Mouse (Mus musculus) embryo, embryonic 11.5 days (tissue): Measurements from ENCODE around the gene Sox9.

Experiments
- DNase-seq: peaks from one replicate; pipeline ENCODE4 v3.0.0-alpha.2; 2012; ENCODE audit warnings: low read depth, low spot score

The Sox9 gene

GRCm38 (mm10) chr11:112781994-112782356, at the start of gene Sox9:
Gene Sox9, plus strand, starts transcription at chr11:112782224.
- peak; percentile 85 for DNase-seq

GRCm38 (mm10) chr11:112732401-112732800, 49.6 kb upstream of the Sox9 start:
- no peak for DNase-seq

DNA sequence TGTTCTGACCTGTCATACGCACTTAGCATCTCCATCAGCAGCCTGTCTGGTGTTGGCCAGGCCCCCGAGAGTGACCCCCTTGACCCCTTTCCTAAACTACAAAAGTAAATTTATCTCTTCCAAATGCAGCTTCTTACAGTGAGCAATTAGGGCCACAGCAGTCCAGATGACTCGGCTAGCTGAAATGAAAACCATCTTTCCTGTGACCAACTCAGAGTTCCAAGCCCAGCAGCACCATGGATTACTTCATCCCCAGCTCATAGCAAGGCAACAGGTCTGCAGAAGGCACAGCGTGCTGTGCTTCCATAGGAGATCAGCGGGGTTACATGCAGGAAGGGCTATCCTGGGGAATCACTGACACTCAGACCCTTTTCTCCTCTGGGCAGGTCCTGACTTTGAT, 45.0 kb upstream of the Sox9 start:
- no peak for DNase-seq

GRCm38 (mm10) chr11:112739681-112740080, 42.3 kb upstream of the Sox9 start:
- no peak for DNase-seq

GRCm38 (mm10) chr11:112756516-112756915, 25.5 kb upstream of the Sox9 start:
- no peak for DNase-seq

DNA sequence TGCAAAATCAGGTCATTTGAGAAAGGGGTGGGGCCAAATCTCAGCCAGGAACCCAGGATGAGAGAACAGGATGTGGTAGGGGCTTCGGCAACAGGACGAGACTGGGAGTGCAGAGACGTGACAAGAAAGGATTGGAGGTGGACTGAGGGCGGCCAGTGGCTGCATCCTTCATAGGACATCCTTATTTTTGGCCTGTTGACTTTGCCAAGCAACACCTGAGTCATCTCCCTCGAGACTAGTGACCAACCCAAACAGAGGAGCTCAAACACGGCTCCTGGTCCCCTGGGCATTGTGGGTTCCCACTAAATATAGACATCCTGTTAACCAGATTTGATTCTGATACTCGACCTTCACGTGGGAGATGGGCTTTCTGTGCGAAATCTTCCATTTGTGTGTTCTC, 24.0 kb upstream of the Sox9 start:
- DNase-seq: no peak

- no peak for DNase-seq
Observed at GRCm38 (mm10) chr11:112766956-112767355, 15.1 kb upstream of the Sox9 start.

DNA sequence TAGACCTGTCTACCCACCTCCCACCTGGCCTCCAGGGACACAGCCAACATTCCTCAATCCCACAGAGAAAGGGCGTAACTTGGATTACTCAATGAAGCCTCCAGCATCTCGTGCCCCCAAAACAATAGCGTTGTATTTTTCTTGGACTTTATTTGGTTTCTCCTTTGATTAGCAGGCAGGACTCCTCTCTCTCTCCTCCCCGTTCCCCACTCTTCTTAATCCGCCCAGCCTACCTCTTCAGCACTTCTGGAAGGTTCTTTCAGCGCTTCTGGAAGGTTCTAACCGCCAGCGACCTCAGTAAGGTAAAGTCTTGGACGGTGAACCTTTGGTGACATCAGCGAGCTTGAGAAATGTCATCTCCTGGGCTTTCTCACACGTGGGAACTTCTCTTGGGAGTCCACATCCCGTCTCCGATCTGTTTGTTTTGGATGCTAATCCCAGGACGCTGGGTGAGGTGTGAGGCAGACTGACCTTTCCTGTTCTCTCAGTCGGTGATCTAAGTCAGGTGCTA, 14.4 kb upstream of the Sox9 start:
- no peak for DNase-seq

DNA sequence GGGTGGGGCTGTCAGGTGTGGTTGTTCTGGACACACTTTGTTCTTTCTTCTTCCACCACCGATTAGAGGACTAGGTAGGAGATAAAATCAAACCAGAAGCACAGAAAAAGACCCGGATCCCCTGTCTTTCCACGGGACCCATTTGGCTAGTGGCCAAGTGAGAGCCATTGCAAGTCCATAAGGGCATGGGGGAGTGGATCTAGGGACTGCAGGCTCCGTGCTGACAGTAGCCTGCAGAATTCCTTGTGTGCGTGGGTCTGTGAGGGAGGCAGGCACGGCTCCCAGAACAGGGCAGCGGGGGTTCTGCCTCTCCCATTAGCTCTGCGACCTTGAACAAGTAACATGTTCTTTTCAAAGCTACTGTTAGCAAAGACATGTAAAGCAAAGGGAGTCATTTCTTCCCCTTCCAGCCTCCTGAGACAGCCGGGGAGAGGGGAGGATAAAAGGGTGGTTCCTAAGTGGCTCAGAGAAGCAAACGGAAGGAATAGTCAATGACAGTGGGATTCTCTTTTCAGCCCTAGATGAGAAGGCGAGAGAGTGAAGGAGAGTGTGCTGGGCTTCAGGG, 9.2 kb upstream of the Sox9 start:
- no peak for DNase-seq

GRCm38 (mm10) chr11:112779762-112780161, 2.3 kb upstream of the Sox9 start:
- DNase-seq: no peak

- DNase-seq: no peak
Observed at GRCm38 (mm10) chr11:112780394-112780920, 1.6 kb upstream of the Sox9 start.

DNA sequence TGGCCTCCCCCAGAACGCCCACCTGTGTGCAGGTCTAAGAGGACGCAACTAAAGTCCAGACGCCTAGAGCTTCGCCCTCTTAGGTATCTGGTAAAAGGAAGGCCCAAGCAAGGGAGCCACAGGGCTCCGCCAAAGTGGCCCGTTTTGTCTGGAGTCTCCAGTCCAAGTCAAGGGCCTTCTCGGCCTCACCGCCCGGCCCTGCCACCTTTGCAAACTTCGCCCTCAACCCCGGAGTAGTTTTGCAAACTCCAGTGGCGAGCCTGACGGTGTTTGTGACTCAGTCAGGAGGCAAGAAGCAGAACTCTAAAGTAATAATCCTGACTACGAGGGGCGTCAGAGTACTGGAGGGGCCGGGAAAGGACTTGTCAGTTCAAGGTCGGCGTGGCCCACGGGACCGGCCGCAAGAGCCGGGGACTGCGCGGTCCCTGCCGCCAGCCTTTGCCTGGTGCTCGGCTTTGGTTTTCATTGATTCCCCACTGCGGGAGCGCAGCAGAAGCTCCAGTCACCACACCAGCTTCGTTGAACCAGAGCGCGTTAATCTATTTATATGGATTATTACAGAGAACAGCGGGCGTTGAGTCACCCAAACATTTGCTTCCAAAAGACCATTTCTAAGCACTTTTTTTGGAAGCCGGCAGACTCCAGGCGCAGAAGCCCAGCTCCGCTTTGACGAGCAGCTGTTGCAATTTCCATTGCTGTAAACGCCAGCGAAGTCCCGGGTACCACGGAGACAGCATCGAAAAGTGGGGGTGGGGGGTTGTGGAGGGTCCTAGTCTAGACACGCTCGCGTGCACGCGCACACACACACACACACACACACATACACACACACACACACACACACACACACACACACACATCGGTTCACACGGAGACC, 751 bp upstream of the Sox9 start:
- DNase-seq: no peak

DNA sequence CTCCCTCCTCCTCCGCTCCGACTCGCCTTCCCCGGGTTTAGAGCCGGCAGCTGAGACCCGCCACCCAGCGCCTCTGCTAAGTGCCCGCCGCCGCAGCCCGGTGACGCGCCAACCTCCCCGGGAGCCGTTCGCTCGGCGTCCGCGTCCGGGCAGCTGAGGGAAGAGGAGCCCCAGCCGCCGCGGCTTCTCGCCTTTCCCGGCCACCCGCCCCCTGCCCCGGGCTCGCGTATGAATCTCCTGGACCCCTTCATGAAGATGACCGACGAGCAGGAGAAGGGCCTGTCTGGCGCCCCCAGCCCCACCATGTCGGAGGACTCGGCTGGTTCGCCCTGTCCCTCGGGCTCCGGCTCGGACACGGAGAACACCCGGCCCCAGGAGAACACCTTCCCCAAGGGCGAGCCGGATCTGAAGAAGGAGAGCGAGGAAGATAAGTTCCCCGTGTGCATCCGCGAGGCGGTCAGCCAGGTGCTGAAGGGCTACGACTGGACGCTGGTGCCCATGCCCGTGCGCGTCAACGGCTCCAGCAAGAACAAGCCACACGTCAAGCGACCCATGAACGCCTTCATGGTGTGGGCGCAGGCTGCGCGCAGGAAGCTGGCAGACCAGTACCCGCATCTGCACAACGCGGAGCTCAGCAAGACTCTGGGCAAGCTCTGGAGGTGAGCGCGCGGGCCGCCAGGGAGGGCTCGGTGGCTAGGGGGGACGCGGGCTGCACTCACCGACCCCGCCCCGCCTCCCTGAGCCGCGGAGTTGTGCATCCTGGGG, 515 bp downstream of the Sox9 start:
- DNase-seq: no peak

DNA sequence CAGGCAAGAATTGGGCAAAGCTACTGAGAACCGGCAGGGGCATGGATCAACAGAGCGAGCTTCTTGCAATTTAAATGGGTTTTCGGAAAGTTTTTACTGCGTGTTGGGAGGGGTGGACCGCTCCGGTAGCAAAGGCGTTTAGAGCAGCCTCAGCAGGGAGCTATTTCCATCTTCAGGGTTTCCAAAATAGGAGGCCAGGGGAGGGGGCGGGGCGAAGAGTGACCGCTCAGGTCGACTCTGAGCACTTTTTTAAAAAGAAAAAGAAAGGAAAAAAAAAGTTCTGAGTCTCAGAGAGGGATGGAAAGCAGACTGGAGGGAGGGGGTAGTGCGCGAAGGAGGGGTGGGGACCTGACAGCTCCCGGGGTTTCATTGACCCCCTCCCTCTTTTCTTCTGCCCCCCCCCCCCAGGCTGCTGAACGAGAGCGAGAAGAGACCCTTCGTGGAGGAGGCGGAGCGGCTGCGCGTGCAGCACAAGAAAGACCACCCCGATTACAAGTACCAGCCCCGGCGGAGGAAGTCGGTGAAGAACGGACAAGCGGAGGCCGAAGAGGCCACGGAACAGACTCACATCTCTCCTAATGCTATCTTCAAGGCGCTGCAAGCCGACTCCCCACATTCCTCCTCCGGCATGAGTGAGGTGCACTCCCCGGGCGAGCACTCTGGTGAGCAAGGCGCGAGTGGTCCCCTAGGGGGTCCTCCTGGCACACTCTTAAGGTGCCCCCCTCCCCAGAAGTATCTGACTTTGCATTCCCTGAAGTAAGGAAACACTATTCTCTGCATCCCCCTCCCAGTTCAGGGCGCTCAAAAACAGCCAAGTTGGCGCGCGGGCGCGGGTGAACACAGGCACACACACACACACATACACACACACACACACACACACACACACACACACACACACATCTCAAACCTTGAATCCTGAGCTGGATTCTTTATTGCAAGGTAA, 1.6 kb downstream of the Sox9 start:
- no peak for DNase-seq

DNA sequence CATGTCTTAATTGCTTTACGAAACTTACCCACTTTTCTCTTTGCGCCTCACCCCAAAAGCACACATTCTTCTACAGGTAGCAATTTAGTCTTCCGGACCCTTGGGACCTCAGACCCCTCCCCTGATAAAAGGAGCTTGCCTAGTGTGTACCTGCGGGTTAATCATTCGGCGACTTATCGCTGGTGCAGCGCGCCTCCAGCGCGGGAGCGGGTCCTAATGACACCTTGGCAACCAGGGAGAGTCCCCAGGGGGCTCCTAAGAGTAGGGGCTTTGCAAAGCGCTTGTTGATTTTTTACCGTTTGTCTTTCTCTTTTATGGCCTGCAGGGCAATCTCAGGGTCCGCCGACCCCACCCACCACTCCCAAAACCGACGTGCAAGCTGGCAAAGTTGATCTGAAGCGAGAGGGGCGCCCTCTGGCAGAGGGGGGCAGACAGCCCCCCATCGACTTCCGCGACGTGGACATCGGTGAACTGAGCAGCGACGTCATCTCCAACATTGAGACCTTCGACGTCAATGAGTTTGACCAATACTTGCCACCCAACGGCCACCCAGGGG, 2.4 kb downstream of the Sox9 start:
- DNase-seq: no peak

- DNase-seq: no peak
Observed at GRCm38 (mm10) chr11:112784903-112785381, 2.9 kb downstream of the Sox9 start.

GRCm38 (mm10) chr11:112785581-112785980, 3.6 kb downstream of the Sox9 start:
- no peak for DNase-seq

DNA sequence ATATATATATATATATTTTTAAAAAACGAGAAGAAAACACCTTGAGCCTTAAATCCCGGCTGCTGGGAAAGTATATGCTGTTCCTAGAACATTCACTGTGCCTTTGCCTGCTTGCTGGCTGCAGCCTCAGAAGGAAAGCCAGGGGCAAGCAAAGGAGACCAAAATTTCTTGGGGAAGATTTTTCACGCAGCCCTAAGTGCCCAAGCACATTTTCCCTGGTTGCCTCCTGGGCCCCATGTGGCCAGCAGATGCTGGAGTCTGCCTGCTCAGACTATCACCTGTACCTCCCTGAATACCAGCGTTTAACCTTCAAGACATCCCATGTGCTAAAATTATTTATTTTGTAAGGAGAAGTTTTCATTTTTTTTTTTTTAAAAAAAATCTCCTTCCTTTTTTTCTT, 4.4 kb downstream of the Sox9 start:
- no peak for DNase-seq

- no peak for DNase-seq
Observed at GRCm38 (mm10) chr11:112788296-112788695, 6.3 kb downstream of the Sox9 start.

- DNase-seq: no peak
Observed at GRCm38 (mm10) chr11:112796379-112796778, 14.4 kb downstream of the Sox9 start.
